In the genomic region with DNA sequence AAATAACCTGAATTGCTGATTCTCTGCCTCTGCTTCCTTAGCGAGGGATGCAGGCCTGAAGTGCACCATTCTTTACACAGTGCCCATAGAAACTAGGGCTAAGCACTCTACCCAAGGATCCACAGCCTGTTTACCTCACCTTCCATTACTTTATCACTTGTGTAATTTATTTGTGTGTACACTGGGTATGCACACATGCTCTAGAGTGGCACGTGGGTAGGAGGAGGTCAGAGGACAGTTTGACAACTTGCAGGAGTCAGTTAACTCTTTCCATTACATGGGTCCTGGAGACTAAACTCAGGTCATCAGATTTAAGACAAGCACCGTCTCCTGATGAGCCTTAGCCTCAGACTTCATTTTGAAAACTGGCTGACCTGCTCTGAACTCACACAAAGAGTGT, we compare ENCODE assay signal across 23 mouse cellular contexts.
"Had no signal": no experiment of that assay in that cellular context is flagged by ENCODE, and none has a peak within 500 bp of the region (broad histone marks: within the 10 kb centered on the region; RNA-seq: fewer than 3 reads in every experiment).

No protein-coding gene starts in this region.

- H3K27ac ChIP-seq: gastrocnemius, adult 2 months; heart, embryonic 10.5 days; hindbrain, embryonic 12.5 days; hindbrain, embryonic 14.5 days; kidney, postnatal 0 days; limb, embryonic 13.5 days; limb, embryonic 15.5 days had no signal

- H3K9me3 ChIP-seq: heart, embryonic 10.5 days; heart, embryonic 12.5 days; hindbrain, embryonic 10.5 days; hindbrain, embryonic 12.5 days; kidney, embryonic 15.5 days; limb, embryonic 13.5 days; limb, embryonic 15.5 days had no signal

- H3K4me2 ChIP-seq: hindbrain, embryonic 12.5 days; hindbrain, embryonic 14.5 days; kidney, embryonic 15.5 days; limb, embryonic 13.5 days; limb, embryonic 15.5 days had no signal

- H3K4me3 ChIP-seq: gastrocnemius, adult 2 months; heart, embryonic 12.5 days; hindbrain, embryonic 10.5 days; hindbrain, embryonic 12.5 days; kidney, embryonic 15.5 days; limb, embryonic 13.5 days; limb, embryonic 15.5 days had no signal

- H3K27me3 ChIP-seq: heart, embryonic 12.5 days; hindbrain, embryonic 12.5 days; kidney, embryonic 15.5 days; limb, embryonic 13.5 days; limb, embryonic 15.5 days had no signal

- H3K9ac ChIP-seq: heart, embryonic 12.5 days; hindbrain, embryonic 12.5 days; hindbrain, embryonic 14.5 days; kidney, embryonic 15.5 days; limb, embryonic 13.5 days; limb, embryonic 15.5 days had no signal

- DNase-seq: gastrocnemius, adult 2 months; gastrocnemius, postnatal 10 days; gastrocnemius, postnatal 25 days; heart, adult 18-20 months; heart, postnatal 10 days; heart, postnatal 4 days; kidney, adult 11 months; kidney, adult 2 months; kidney, adult 9 months; kidney, postnatal 14 days; kidney, postnatal 36 days; layer of hippocampus, adult 9-11 months; layer of hippocampus, postnatal 36 days; left cerebral cortex, postnatal 4 days had no signal

- H3K36me3 ChIP-seq: heart, embryonic 10.5 days; hindbrain, embryonic 10.5 days; limb, embryonic 15.5 days had no signal
